Mouse (Mus musculus) ovary, postnatal 14 days (tissue): ENCODE measurements around the gene B230217C12Rik.
A peak's percentile ranks its signal among the peaks of the same experiment; 100 is the strongest.
"Not testable (repeated sequence)": the region's sequence is repeated elsewhere in the genome, so short reads cannot be mapped to it uniquely, and the experiment has no call there.

Experiments
- DNase-seq: peaks from one replicate; pipeline ENCODE4 v3.0.0; 2022; ENCODE audit warnings: low spot score

B230217C12Rik gene

GRCm38 (mm10) chr11:97825971-97826370, 14.6 kb upstream of the B230217C12Rik start:
- no peak for DNase-seq

- DNase-seq = no peak
Observed at GRCm38 (mm10) chr11:97826414-97826813, 14.2 kb upstream of the B230217C12Rik start.

- no peak for DNase-seq
Observed at GRCm38 (mm10) chr11:97827654-97828053, 12.9 kb upstream of the B230217C12Rik start.

GRCm38 (mm10) chr11:97829365-97829764, 11.2 kb upstream of the B230217C12Rik start:
- DNase-seq = no peak

- no peak for DNase-seq
Observed at GRCm38 (mm10) chr11:97829913-97830476, 10.6 kb upstream of the B230217C12Rik start.

- no peak for DNase-seq
Observed at GRCm38 (mm10) chr11:97830501-97830900, 10.1 kb upstream of the B230217C12Rik start.

GRCm38 (mm10) chr11:97832001-97832400, 8.6 kb upstream of the B230217C12Rik start:
- no peak for DNase-seq

- DNase-seq = no peak
Observed at GRCm38 (mm10) chr11:97833352-97833751, 7.2 kb upstream of the B230217C12Rik start.

- DNase-seq = no peak
Observed at GRCm38 (mm10) chr11:97836541-97836940, 4.0 kb upstream of the B230217C12Rik start.

- not testable (repeated sequence) for DNase-seq
Observed at GRCm38 (mm10) chr11:97837051-97837450, 3.5 kb upstream of the B230217C12Rik start.

- DNase-seq = no peak
Observed at GRCm38 (mm10) chr11:97837641-97838149, 2.9 kb upstream of the B230217C12Rik start.

- DNase-seq = no peak
Observed at GRCm38 (mm10) chr11:97838779-97839440, 1.7 kb upstream of the B230217C12Rik start.

- DNase-seq = no peak
Observed at GRCm38 (mm10) chr11:97839441-97840134, 992 bp upstream of the B230217C12Rik start.

- no peak for DNase-seq
Observed at GRCm38 (mm10) chr11:97840135-97840490, 467 bp upstream of the B230217C12Rik start.

GRCm38 (mm10) chr11:97840991-97841661, 546 bp downstream of the B230217C12Rik start:
- peak; percentile 52 for DNase-seq

- no peak for DNase-seq
Observed at GRCm38 (mm10) chr11:97842001-97842400, 1.4 kb downstream of the B230217C12Rik start.

- DNase-seq = no peak
Observed at GRCm38 (mm10) chr11:97850367-97850766, 9.8 kb downstream of the B230217C12Rik start.

GRCm38 (mm10) chr11:97851601-97852000, 11.0 kb downstream of the B230217C12Rik start:
- no peak for DNase-seq

GRCm38 (mm10) chr11:97855473-97855872, 14.9 kb downstream of the B230217C12Rik start:
- DNase-seq = no peak

- DNase-seq = no peak
Observed at GRCm38 (mm10) chr11:97862148-97862547, 21.6 kb downstream of the B230217C12Rik start.

- no peak for DNase-seq
Observed at GRCm38 (mm10) chr11:97865421-97865820, 24.8 kb downstream of the B230217C12Rik start.

GRCm38 (mm10) chr11:97866091-97866888, 25.7 kb downstream of the B230217C12Rik start:
- no peak for DNase-seq
